Mouse (Mus musculus): ENCODE results near the gene Fdx1l.

Fdx1l gene

GRCm38 (mm10) chr9:21026849-21027248 is 46.6 kb downstream of the Fdx1l start:
- no peak for DNase-seq

- DNase-seq: no peak
Observed at GRCm38 (mm10) chr9:21025258-21025810, 48.1 kb downstream of the Fdx1l start.

GRCm38 (mm10) chr9:21022726-21023125 is 50.7 kb downstream of the Fdx1l start:
- DNase-seq: no peak

- DNase-seq: no peak
Observed at GRCm38 (mm10) chr9:21022288-21022687, 51.1 kb downstream of the Fdx1l start.

GRCm38 (mm10) chr9:21021363-21021762 is 52.1 kb downstream of the Fdx1l start:
- DNase-seq: no peak

- DNase-seq: no peak
Observed at GRCm38 (mm10) chr9:21018600-21018999, 54.8 kb downstream of the Fdx1l start.
